Mouse (Mus musculus) intestine, embryonic 15.5 days (tissue): ENCODE results near the gene Casz1. TPM values are rescaled to one million over a fixed set of nuclear protein-coding genes. Genes with fewer than 3 reads are reported as not detected.

Source experiments
- ATAC-seq: fragments of 200-750 bp; cut with Nextera tagmentation; 2 replicates; pipeline ENCODE4 v1.8.0; 2017; ENCODE audit warnings: moderate TSS enrichment, moderate library complexity
- H3K27ac ChIP-seq: fragments of 300-500 bp; sonication (generic); 2 replicates; pipeline ENCODE4 v1.5.1; 2015; ENCODE audit warnings: mild to moderate bottlenecking, inconsistent platforms
- H3K27me3 ChIP-seq: fragments of 300-500 bp; sonication (generic); replicated peaks from 2 replicates; pipeline ENCODE4 v1.6.1; 2015; ENCODE audit warnings: inconsistent platforms
- H3K36me3 ChIP-seq: fragments of 300-500 bp; sonication (generic); 2 replicates; pipeline ENCODE4 v1.6.1; 2015; ENCODE audit warnings: inconsistent platforms
- H3K4me1 ChIP-seq: fragments of 300-500 bp; sonication (generic); replicated peaks from 2 replicates; pipeline ENCODE4 v1.6.1; 2015; ENCODE audit warnings: inconsistent platforms
- H3K4me2 ChIP-seq: fragments of 300-500 bp; sonication (generic); replicated peaks from 2 replicates; pipeline ENCODE4 v1.6.1; 2015; ENCODE audit warnings: mild to moderate bottlenecking, inconsistent platforms
- H3K4me3 ChIP-seq: fragments of 300-500 bp; sonication (generic); replicated peaks from 2 replicates; pipeline ENCODE4 v1.5.1; 2015; ENCODE audit warnings: inconsistent platforms
- H3K9ac ChIP-seq: fragments of 300-500 bp; sonication (generic); 2 replicates; pipeline ENCODE4 v1.6.1; 2015; ENCODE audit warnings: inconsistent platforms
- H3K9me3 ChIP-seq: fragments of 300-500 bp; sonication (generic); 2 replicates; pipeline ENCODE4 v1.6.1; 2016; ENCODE audit warnings: inconsistent platforms
- WGBS: fragments of 180-500 bp; shearing (Covaris S2); methylation state at CpG from one replicate; pipeline ENCODE4 v1.1.7; 2015; 5-methylcytosine and 5-hydroxymethylcytosine counted together
- polyA plus RNA-seq: library from polyadenylated mRNA; unstranded; fragments of >200 nt; fragmentation: Nextera tagmentation; extraction: Ambion mirVana; gene quantifications from 2 replicates; pipeline ENCODE4 v1.2.1, GENCODE M21; 2015

The Casz1 gene
- polyA plus RNA-seq, 1 experiment from 2014 or later = 4.4 TPM

- no peak overlapping the region for H3K27ac ChIP-seq
These were observed 148.3 kb downstream of the Casz1 start for GRCm38 (mm10) chr4:148952328-148953222.

DNA sequence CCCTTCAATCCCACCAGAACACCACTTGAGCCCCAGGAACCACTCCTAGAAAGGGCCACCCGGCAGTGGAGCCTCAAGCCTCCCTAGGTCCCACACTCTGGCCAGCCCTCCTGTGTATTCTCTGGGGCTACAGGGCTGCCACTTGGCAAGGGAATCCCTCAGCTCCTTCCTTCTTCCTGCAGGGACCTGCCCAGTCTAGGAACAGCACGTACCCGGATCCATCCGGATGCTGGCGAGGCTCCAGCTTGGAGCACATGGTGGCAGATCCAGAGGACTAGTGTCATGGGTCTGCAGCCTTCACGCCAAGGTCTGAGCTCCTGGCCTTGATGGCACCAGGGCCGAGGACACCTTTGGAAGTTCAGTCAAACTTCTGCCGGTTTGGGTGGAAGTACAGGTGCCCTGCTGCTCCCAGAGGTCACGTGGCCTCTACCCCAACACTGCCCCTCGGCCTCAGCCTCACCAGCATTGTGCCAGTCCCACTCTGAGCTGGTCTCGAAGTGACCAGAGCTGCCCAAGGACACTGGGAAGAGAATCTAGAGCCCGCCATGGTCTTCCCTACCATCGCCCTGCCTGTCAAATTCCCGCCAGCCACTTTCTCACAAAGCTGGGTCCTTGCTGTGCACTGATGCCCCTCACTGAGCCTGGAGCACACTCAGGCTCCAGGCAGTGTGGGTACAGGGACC lies 151.0 kb downstream of the Casz1 start:
- H3K4me1 ChIP-seq = peaks cover 28% of the 10 kb centered on the region
- H3K9me3 ChIP-seq = no peaks in the 10 kb centered on the region
- H3K36me3 ChIP-seq = no peaks in the 10 kb centered on the region
- WGBS = 81% methylated on average over 14 of the region's 14 CpGs
- no peak overlapping the region for H3K4me2 ChIP-seq
- ATAC-seq = no peak
- peaks cover 26% of the 10 kb centered on the region for H3K27me3 ChIP-seq
- no peak overlapping the region for H3K4me3 ChIP-seq
- H3K27ac ChIP-seq = 0 out of 2 replicates have a peak overlapping the region, but pooled peaks have one; percentile 15
- H3K9ac ChIP-seq = no peak overlapping the region

More at GRCm38 (mm10) chr4:148952328-148953222, 148.3 kb downstream of the Casz1 start:
- H3K4me3 ChIP-seq = peak overlapping the region; percentile 29
- 18% methylated on average over 69 of the region's 69 CpGs for WGBS
- H3K9me3 ChIP-seq = no peaks in the 10 kb centered on the region
- H3K9ac ChIP-seq = 0 out of 2 replicates have a peak overlapping the region, but pooled peaks have one; percentile 10
- peaks cover 26% of the 10 kb centered on the region for H3K27me3 ChIP-seq
- H3K36me3 ChIP-seq = no peaks in the 10 kb centered on the region
- peak overlapping the region; percentile 64 for H3K4me2 ChIP-seq
- peaks cover 36% of the 10 kb centered on the region for H3K4me1 ChIP-seq
- no peak for ATAC-seq

DNA sequence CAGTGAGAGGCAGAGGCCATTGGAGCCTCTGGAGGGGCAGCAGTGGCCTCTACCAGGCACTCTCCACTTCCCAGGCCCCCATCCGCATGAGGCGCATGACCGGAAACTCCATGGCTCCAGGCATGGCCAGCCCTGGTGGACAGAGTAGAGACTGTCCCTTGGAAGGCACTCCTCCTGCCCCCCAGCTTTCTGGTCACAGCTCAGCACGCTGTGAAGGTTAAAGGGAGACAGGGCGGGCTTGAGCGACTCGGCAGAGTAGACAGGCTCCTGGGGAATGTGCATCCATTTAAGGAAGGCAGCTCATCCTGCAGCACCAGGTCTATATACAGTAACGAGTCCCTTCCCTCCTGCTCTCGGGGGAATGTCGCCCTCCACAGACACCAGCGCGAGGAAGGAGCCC lies 155.8 kb downstream of the Casz1 start:
- WGBS = 67% methylated on average over 12 of the region's 12 CpGs
- peak; percentile 57 for ATAC-seq
- no peak overlapping the region; the same call in 1 of the 2 replicates for H3K9ac ChIP-seq

GRCm38 (mm10) chr4:148961081-148961480 lies 156.9 kb downstream of the Casz1 start:
- Histone ChIP-seq H3K4me1 (no peaks in the 10 kb centered on the region), H3K27ac (peak overlapping the region; percentile 27; the same call in 1 of the 2 replicates), H3K4me2 (no peak overlapping the region), H3K36me3 (0 out of 2 replicates have a peak, but pooled peaks cover 8% of the 10 kb centered on the region), H3K27me3 (no peaks in the 10 kb centered on the region), H3K4me3 (no peak overlapping the region), H3K9me3 (no peaks in the 10 kb centered on the region), H3K9ac (no peak overlapping the region)
- no peak for ATAC-seq
- WGBS = 90% methylated on average over 19 of the region's 19 CpGs

More for the DNA sequence above, 155.8 kb downstream of the Casz1 start:
- H3K4me3 ChIP-seq = no peak overlapping the region
- peak overlapping the region; percentile 46; the same call in 1 of the 2 replicates for H3K27ac ChIP-seq
- no peaks in the 10 kb centered on the region for H3K27me3 ChIP-seq
- 0 out of 2 replicates have a peak, but pooled peaks cover 8% of the 10 kb centered on the region for H3K36me3 ChIP-seq
- no peaks in the 10 kb centered on the region for H3K9me3 ChIP-seq
- no peak overlapping the region for H3K4me2 ChIP-seq
- 0 out of 2 replicates have a peak, but pooled peaks cover 3% of the 10 kb centered on the region for H3K4me1 ChIP-seq

GRCm38 (mm10) chr4:148962096-148962495 lies 157.9 kb downstream of the Casz1 start:
- ATAC-seq = no peak
- H3K27ac ChIP-seq = no peak overlapping the region
- H3K4me2 ChIP-seq = no peak overlapping the region
- no peaks in the 10 kb centered on the region for H3K27me3 ChIP-seq
- H3K9me3 ChIP-seq = no peaks in the 10 kb centered on the region
- 70% methylated on average over 1 of the region's 1 CpGs for WGBS
- H3K4me3 ChIP-seq = no peak overlapping the region
- H3K9ac ChIP-seq = no peak overlapping the region
- no peaks in the 10 kb centered on the region for H3K4me1 ChIP-seq
- 0 out of 2 replicates have a peak, but pooled peaks cover 8% of the 10 kb centered on the region for H3K36me3 ChIP-seq

- no peaks in the 10 kb centered on the region for H3K27me3 ChIP-seq
- no peak for ATAC-seq
- H3K36me3 ChIP-seq = 0 out of 2 replicates have a peak, but pooled peaks cover 8% of the 10 kb centered on the region
- H3K4me2 ChIP-seq = no peak overlapping the region
- no peaks in the 10 kb centered on the region for H3K9me3 ChIP-seq
- no peak overlapping the region for H3K4me3 ChIP-seq
- H3K27ac ChIP-seq = no peak overlapping the region
- no peak overlapping the region for H3K9ac ChIP-seq
- no peaks in the 10 kb centered on the region for H3K4me1 ChIP-seq
- 75% methylated on average over 10 of the region's 10 CpGs for WGBS
These were observed 160.5 kb downstream of the Casz1 start for GRCm38 (mm10) chr4:148964541-148965310.

DNA sequence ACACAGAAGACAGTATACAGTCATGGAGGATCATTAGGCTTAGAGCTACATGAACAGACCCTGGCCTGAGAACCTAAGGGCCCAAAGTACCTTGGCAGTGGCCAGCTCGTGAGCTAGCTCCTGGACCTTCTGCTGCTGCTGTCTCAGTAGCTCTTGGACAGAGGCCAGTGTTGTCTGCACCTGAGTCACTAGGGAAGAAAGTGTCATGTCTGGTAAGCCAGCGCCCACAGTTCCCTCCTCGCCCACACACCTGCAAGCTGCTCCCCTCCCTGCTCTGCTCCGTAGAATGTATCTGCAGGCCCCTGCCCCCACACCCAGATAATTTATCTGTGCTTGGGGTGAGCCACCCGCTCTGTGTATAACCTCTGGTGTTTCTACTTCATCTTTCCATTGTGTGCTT lies 161.9 kb downstream of the Casz1 start:
- 83% methylated on average over 5 of the region's 5 CpGs for WGBS
- H3K4me2 ChIP-seq = no peak overlapping the region
- H3K4me3 ChIP-seq = no peak overlapping the region
- peaks cover 4% of the 10 kb centered on the region; the same call in 1 of the 2 replicates for H3K4me1 ChIP-seq
- no peak overlapping the region for H3K9ac ChIP-seq
- no peak for ATAC-seq
- H3K27ac ChIP-seq = no peak overlapping the region
- H3K9me3 ChIP-seq = no peaks in the 10 kb centered on the region
- H3K27me3 ChIP-seq = no peaks in the 10 kb centered on the region
- 0 out of 2 replicates have a peak, but pooled peaks cover 4% of the 10 kb centered on the region for H3K36me3 ChIP-seq

GRCm38 (mm10) chr4:148968859-148969258 lies 164.6 kb downstream of the Casz1 start:
- 60% methylated on average over 5 of the region's 5 CpGs for WGBS
- no peaks in the 10 kb centered on the region for H3K27me3 ChIP-seq
- no peak overlapping the region for H3K9ac ChIP-seq
- no peak for ATAC-seq
- H3K36me3 ChIP-seq = no peaks in the 10 kb centered on the region
- H3K4me3 ChIP-seq = no peak overlapping the region
- H3K27ac ChIP-seq = no peak overlapping the region
- peaks cover 18% of the 10 kb centered on the region for H3K4me1 ChIP-seq
- no peaks in the 10 kb centered on the region for H3K9me3 ChIP-seq
- H3K4me2 ChIP-seq = no peak overlapping the region

GRCm38 (mm10) chr4:148969610-148970009 lies 165.4 kb downstream of the Casz1 start:
- Histone ChIP-seq H3K27ac (0 out of 2 replicates have a peak overlapping the region, but pooled peaks have one; percentile 2), H3K4me2 (no peak overlapping the region), H3K4me1 (peaks cover 18% of the 10 kb centered on the region), H3K4me3 (no peak overlapping the region), H3K9me3 (no peaks in the 10 kb centered on the region), H3K9ac (no peak overlapping the region), H3K36me3 (no peaks in the 10 kb centered on the region), H3K27me3 (no peaks in the 10 kb centered on the region)
- WGBS = 71% methylated on average over 5 of the region's 5 CpGs
- no peak for ATAC-seq

GRCm38 (mm10) chr4:148970742-148971141 lies 166.5 kb downstream of the Casz1 start:
- 94% methylated on average over 4 of the region's 4 CpGs for WGBS
- Histone ChIP-seq H3K36me3 (no peaks in the 10 kb centered on the region), H3K27me3 (no peaks in the 10 kb centered on the region), H3K9me3 (no peaks in the 10 kb centered on the region), H3K9ac (0 out of 2 replicates have a peak overlapping the region, but pooled peaks have one; percentile 8), H3K4me1 (peaks cover 18% of the 10 kb centered on the region), H3K4me2 (no peak overlapping the region), H3K4me3 (no peak overlapping the region), H3K27ac (no peak overlapping the region)
- ATAC-seq = no peak

DNA sequence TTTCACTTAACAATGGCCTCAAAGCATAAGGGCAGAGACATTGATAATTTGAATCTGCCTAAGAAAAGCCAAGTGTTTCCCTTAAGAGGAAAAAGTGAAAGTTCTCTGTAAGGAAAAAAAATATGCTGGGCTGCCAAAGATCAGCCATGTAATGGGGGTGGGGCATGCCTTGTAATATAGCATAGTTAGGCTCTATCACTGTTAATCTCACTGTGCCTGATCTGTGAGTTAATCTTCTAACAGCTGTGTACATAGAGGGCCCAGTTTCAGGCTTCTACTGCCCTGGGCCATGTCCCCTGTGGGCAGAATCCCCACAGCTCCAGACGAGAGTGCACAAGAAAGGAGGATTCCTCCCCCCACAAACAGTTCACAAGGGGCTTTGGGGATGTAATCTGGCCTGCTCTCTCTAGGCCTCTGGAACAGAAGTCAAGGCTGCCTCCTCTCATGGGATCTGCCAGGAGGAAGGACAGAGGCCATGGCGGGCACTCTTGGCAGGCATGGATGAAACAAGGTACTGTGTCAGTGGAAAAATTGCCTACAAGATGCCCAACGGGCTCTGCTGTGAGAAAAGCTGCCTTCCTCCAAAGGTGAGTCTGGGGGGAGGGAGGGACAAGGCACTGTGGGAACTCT lies 167.5 kb downstream of the Casz1 start:
- 70% methylated on average over 3 of the region's 3 CpGs for WGBS
- H3K27ac ChIP-seq = peak overlapping the region; percentile 23; the same call in 1 of the 2 replicates
- ATAC-seq = peak; percentile 76
- H3K9ac ChIP-seq = no peak overlapping the region
- H3K4me3 ChIP-seq = no peak overlapping the region
- H3K9me3 ChIP-seq = no peaks in the 10 kb centered on the region
- H3K4me2 ChIP-seq = no peak overlapping the region
- H3K36me3 ChIP-seq = no peaks in the 10 kb centered on the region
- peaks cover 18% of the 10 kb centered on the region for H3K4me1 ChIP-seq
- H3K27me3 ChIP-seq = no peaks in the 10 kb centered on the region
